Mouse (Mus musculus) neural tube, embryonic 14.5 days (tissue): ENCODE measurements around the gene Mdm4. TPM values are rescaled to one million over a fixed set of nuclear protein-coding genes. Genes with fewer than 3 reads are reported as not detected.
"Not testable (repeated sequence)": the region's sequence is repeated elsewhere in the genome, so short reads cannot be mapped to it uniquely, and the experiment has no call there.

Experiments used
- ATAC-seq: fragments of 200-750 bp; cut with Nextera tagmentation; 2 replicates; pipeline ENCODE4 v1.8.0; 2017; ENCODE audit warnings: low read depth, mild to moderate bottlenecking, moderate TSS enrichment, moderate library complexity
- H3K27ac ChIP-seq: fragments of 300-500 bp; sonication (generic); 2 replicates; pipeline ENCODE4 v1.5.1; 2014; ENCODE audit warnings: low read depth, mild to moderate bottlenecking, control low read depth, low read length, moderate library complexity, mixed read lengths
- H3K27me3 ChIP-seq: fragments of 300-500 bp; sonication (generic); 2 replicates; pipeline ENCODE4 v1.6.1; 2014; ENCODE audit warnings: low read length; ENCODE audit not compliant: control insufficient read depth, insufficient read depth
- H3K36me3 ChIP-seq: fragments of 300-500 bp; sonication (generic); 2 replicates; pipeline ENCODE4 v1.6.1; 2014; ENCODE audit warnings: low read length, mixed read lengths; ENCODE audit not compliant: control insufficient read depth, insufficient read depth
- H3K4me1 ChIP-seq: fragments of 300-500 bp; sonication (generic); 2 replicates; pipeline ENCODE4 v1.6.1; 2014; ENCODE audit warnings: low read length; ENCODE audit not compliant: control insufficient read depth, insufficient read depth
- H3K4me2 ChIP-seq: fragments of 300-500 bp; sonication (generic); 2 replicates; pipeline ENCODE4 v1.6.1; 2014; ENCODE audit warnings: mild to moderate bottlenecking, low read depth, low read length, control low read depth
- H3K4me3 ChIP-seq: fragments of 300-500 bp; sonication (generic); 2 replicates; pipeline ENCODE4 v1.5.1; 2014; ENCODE audit warnings: low read depth, low read length, control low read depth, mixed read lengths
- H3K9ac ChIP-seq: fragments of 300-500 bp; sonication (generic); replicated peaks from 2 replicates; pipeline ENCODE4 v1.6.1; 2014; ENCODE audit warnings: low read depth, mild to moderate bottlenecking, control low read depth, low read length, mixed read lengths
- H3K9me3 ChIP-seq: fragments of 300-500 bp; sonication (generic); 2 replicates; pipeline ENCODE4 v1.6.1; 2016; ENCODE audit warnings: low read length; ENCODE audit not compliant: control insufficient read depth
- WGBS: fragments of 180-500 bp; shearing (Covaris S2); extraction: QIAGEN DNeasy Blood & Tissue Kit; methylation state at CpG from one replicate; pipeline ENCODE4 v1.1.7; 2014; 5-methylcytosine and 5-hydroxymethylcytosine counted together
- polyA plus RNA-seq: library from polyadenylated mRNA; unstranded; fragments of >200 nt; fragmentation: Nextera tagmentation; extraction: Ambion mirVana; gene quantifications from 2 replicates; pipeline ENCODE4 v1.2.1, GENCODE M21; 2014

Gene Mdm4
- polyA plus RNA-seq, 1 experiment from 2014 or later, result 78.8 TPM

DNA sequence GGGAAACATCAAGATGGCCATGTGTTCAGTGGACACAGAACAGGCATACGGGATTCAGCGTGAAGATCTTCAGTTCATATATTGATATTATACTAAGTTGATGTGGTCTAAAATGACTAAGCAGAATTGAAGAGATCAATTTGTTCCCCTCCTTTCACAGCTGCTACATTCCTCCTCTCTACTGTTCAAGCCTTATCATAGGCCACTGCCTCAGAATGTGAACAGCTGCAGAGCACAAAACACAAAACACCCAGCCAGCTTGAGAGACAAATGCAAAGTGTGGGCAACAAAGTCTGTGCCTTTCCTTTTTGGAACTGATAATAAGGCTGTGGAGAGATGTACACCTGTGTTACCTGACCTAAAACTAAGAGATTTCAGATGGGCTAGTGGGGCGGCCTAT is 39.6 kb downstream of the Mdm4 start:
- Histone ChIP-seq H3K27me3 (no peaks in the 10 kb centered on the region), H3K4me1 (no peaks in the 10 kb centered on the region), H3K4me3 (no peak overlapping the region), H3K9me3 (no peaks in the 10 kb centered on the region), H3K9ac (no peak overlapping the region), H3K36me3 (peaks cover 38% of the 10 kb centered on the region), H3K4me2 (no peak overlapping the region), H3K27ac (no peak overlapping the region)
- no peak for ATAC-seq
- WGBS, result 95% methylated on average over 3 of the region's 3 CpGs

DNA sequence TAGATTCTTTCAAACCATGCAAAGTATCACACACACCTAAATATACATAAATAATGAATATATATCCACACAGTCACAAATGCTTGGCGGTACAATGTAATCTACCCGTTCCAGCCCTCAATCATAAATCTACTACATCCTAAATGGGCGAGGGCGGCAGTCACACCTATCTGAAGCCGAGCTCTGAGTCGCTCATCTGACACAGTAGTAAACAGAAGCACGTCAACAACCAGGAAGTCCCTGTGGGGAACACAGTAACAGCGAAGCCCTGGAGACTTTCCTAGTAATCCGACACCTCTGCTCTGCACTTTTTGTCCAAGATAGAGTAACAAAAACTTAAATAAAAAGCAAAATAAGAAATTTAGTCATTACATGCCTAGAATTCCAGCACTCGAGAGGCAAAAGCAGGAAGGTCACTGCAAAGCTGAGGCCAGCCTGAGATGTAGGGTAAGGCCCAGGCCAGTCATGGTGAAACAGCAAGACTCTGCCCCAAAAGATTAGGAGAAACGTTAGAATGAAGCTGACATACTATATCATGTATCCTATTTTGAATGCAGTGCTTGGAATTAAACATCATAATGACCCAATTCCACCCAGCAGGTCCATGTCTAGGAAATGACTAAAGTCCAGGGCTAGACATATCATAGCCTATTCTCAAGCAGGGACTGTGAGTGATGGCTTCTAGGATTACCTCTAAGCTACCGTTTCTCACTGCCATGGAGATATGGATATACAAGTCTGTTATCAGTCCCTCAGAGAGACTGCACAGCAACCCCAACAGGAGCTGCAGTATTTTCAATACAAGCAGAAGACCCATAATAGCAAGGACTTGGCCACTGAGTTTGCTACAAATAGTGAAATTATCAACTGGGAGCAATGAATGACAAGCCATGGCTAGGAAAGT is 41.6 kb downstream of the Mdm4 start:
- not testable (repeated sequence) for H3K27ac ChIP-seq, H3K4me1 ChIP-seq, H3K4me2 ChIP-seq, H3K9ac ChIP-seq, ATAC-seq, H3K27me3 ChIP-seq, H3K4me3 ChIP-seq, H3K9me3 ChIP-seq
- H3K36me3 ChIP-seq, result peaks cover 43% of the 10 kb centered on the region
- 82% methylated on average over 12 of the region's 12 CpGs for WGBS

DNA sequence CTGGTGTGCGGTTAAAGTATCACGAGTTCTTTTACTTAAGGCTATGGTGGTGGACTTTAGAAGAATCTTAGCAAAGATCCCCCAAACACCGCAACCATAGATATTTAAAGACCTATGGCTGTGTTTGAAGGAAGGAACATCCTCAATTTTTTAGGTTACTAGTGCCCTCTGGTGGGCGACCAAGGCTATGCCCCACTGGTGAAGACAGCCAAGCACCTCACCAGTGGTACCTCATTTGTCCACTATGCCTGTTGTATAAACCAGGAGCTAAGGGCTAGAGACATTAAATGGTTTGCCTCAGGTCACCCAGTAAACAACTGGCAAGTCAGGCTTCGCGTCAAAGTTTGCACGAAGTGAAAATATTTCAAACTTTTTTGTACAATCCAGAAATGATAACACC is 47.6 kb downstream of the Mdm4 start:
- no peaks in the 10 kb centered on the region for H3K4me1 ChIP-seq
- no peak overlapping the region for H3K4me2 ChIP-seq
- H3K4me3 ChIP-seq, result no peak overlapping the region
- H3K36me3 ChIP-seq, result peaks cover 17% of the 10 kb centered on the region; the same call in 1 of the 2 replicates
- WGBS, result 67% methylated on average over 7 of the region's 7 CpGs
- peak; percentile 74 for ATAC-seq
- H3K9ac ChIP-seq, result no peak overlapping the region
- no peaks in the 10 kb centered on the region for H3K27me3 ChIP-seq
- H3K9me3 ChIP-seq, result no peaks in the 10 kb centered on the region
- no peak overlapping the region for H3K27ac ChIP-seq

DNA sequence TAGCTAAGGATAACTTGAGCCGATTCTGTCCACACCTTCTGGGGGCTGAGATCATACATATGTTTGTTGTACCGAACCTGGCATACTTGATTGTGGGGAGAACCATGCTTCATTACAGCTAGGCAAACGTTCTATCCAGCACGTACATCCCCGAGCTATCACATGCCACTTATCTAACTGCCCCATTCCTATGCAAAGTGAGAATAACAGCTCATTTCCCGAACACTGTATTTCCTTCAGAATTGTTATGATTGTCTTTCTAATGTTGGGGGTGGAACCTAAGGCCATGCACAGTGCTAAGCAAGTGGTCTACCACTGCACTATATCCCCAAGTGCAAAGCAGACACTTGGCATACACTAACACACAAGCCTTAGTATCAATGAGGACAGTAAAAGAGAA is 49.1 kb downstream of the Mdm4 start:
- no peak overlapping the region for H3K9ac ChIP-seq
- no peaks in the 10 kb centered on the region for H3K27me3 ChIP-seq
- no peaks in the 10 kb centered on the region for H3K4me1 ChIP-seq
- ATAC-seq, result no peak
- peaks cover 15% of the 10 kb centered on the region; the same call in 1 of the 2 replicates for H3K36me3 ChIP-seq
- H3K27ac ChIP-seq, result no peak overlapping the region
- 96% methylated on average over 6 of the region's 6 CpGs for WGBS
- H3K4me3 ChIP-seq, result no peak overlapping the region
- H3K4me2 ChIP-seq, result no peak overlapping the region
- no peaks in the 10 kb centered on the region for H3K9me3 ChIP-seq

DNA sequence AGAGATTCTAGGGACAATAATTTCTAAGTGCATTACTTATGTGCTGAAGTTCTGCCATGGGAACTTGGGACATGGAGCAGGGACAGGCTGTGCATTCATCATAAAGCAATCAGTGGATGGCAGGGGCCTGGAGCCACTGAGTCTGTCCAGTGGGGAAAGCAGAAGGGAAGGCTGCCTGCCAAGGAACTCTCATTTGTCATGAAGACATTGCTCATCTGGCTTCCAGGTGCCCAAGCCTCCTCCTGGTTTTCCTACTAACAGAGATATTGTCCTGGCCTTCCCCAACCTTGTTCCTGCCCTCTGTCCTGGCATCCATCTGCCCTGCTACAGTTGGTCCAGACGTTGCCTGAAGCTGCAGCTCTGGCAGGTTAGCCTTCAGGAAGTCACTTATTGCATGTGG is 53.0 kb downstream of the Mdm4 start:
- 88% methylated on average over 1 of the region's 1 CpGs for WGBS
- no peak for ATAC-seq

DNA sequence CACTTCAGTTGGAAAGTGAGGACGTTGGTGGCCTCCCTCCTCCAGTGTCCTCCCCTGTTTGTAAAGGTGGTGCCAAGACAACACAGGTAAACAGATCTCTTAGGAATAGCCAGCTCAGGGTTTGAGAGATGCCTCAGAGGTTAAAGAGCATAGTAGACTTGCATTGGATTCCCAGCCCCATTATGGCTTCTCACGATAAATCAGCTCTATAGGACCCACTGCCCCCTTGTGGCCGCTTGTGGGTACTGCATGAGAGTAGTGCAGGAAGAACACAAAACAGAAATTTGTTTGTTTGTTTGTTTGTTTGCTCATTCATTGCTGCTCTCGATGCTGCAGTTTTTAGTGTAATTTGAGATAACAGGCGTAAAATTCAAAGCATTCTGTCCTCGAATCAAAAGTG is 61.7 kb downstream of the Mdm4 start:
- Histone ChIP-seq H3K27ac (no peak overlapping the region), H3K9ac (no peak overlapping the region), H3K27me3 (no peaks in the 10 kb centered on the region), H3K4me1 (no peaks in the 10 kb centered on the region), H3K36me3 (no peaks in the 10 kb centered on the region), H3K4me3 (no peak overlapping the region), H3K9me3 (no peaks in the 10 kb centered on the region), H3K4me2 (no peak overlapping the region)
- no peak for ATAC-seq
- WGBS, result 29% methylated on average over 6 of the region's 6 CpGs

More for the DNA sequence above, 53.0 kb downstream of the Mdm4 start:
- peaks cover 4% of the 10 kb centered on the region; the same call in 1 of the 2 replicates for H3K36me3 ChIP-seq
- no peak overlapping the region for H3K4me2 ChIP-seq
- H3K4me1 ChIP-seq, result no peaks in the 10 kb centered on the region
- H3K9me3 ChIP-seq, result no peaks in the 10 kb centered on the region
- H3K4me3 ChIP-seq, result no peak overlapping the region
- no peak overlapping the region for H3K27ac ChIP-seq
- H3K9ac ChIP-seq, result no peak overlapping the region
- no peaks in the 10 kb centered on the region for H3K27me3 ChIP-seq

DNA sequence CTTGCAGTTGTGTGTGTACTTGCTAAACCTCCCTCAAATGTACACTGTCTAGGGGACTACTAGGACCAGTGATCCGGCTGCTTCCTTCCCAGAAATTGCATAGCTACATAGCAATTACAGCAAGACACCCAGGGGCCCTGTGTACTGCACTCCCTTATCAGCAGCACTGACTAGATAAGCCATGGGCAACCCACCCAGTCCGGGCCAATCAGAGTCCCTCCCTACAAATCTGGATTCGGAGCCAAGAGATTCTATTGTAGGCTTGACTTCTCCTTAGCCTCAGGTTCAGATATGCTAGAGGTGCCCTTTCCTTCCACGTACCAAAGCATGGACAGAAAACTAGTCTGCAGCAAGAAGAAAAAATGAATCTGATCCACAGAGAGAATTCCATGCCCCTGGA is 65.7 kb downstream of the Mdm4 start:
- no peak for ATAC-seq
- Histone ChIP-seq H3K4me1 (no peaks in the 10 kb centered on the region), H3K9me3 (no peaks in the 10 kb centered on the region), H3K36me3 (no peaks in the 10 kb centered on the region), H3K4me3 (no peak overlapping the region), H3K9ac (no peak overlapping the region), H3K27ac (no peak overlapping the region), H3K4me2 (no peak overlapping the region), H3K27me3 (no peaks in the 10 kb centered on the region)
- WGBS, result 85% methylated on average over 4 of the region's 4 CpGs

DNA sequence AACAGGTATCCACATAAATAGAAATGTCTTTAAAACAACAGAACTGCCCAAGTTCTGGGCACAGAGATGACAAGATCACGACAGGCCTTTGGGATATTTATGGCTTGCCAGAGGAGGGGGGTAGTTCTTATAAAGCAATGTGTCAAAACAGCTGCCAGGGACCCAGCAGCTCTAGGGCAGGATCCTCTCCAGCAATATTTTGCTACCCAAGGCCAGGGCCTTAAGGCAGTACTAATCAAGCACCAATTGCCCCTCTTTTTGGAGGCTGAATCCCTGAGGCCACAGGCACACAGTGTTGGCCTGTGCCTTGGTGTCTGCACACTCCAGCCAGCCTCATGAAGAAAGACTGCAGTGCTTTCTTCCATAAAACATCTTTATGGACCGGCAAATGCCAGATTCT is 66.3 kb downstream of the Mdm4 start:
- no peak overlapping the region for H3K9ac ChIP-seq
- H3K4me1 ChIP-seq, result no peaks in the 10 kb centered on the region
- no peak overlapping the region for H3K27ac ChIP-seq
- H3K4me2 ChIP-seq, result no peak overlapping the region
- no peaks in the 10 kb centered on the region for H3K27me3 ChIP-seq
- no peaks in the 10 kb centered on the region for H3K9me3 ChIP-seq
- no peaks in the 10 kb centered on the region for H3K36me3 ChIP-seq
- 80% methylated on average over 2 of the region's 2 CpGs for WGBS
- no peak overlapping the region for H3K4me3 ChIP-seq
- ATAC-seq, result no peak

DNA sequence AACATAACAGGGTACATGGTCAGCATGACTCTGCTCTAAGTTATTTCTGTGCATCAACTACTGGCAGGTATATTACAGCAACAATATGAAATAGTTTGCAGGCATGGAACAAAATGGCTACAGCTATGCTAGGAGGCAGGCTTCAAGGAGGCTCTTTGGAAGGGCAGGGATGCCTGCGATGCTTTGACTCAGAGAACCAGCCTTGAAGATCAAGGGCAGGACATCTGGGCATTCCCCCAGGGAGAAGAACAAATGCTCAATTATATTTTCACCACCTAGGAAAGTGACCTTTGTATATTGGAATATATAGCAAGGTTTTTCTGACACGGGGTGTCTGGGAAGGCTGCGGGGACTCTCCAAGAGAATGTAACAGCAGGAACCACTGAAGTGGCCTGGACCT is 68.6 kb downstream of the Mdm4 start:
- ATAC-seq, result no peak
- Histone ChIP-seq H3K4me1 (no peaks in the 10 kb centered on the region), H3K9ac (no peak overlapping the region), H3K27me3 (no peaks in the 10 kb centered on the region), H3K4me2 (no peak overlapping the region), H3K9me3 (no peaks in the 10 kb centered on the region), H3K36me3 (no peaks in the 10 kb centered on the region), H3K27ac (no peak overlapping the region), H3K4me3 (no peak overlapping the region)
- WGBS, result 81% methylated on average over 3 of the region's 3 CpGs
